Mouse (Mus musculus) splenic B cell, adult 2 months (primary cell): ENCODE results near the gene Grn.

Source experiments
- DNase-seq: peaks from one replicate; pipeline ENCODE4 v3.0.0-alpha.2; 2011; ENCODE audit warnings: low read depth, low spot score
- H3K27me3 ChIP-seq: 2 replicates; pipeline ENCODE4 v1.6.1; 2012; ENCODE audit warnings: mild to moderate bottlenecking, low read length, moderate library complexity, mixed read lengths; ENCODE audit not compliant: control insufficient read depth, poor library complexity, insufficient read depth, severe bottlenecking
- H3K36me3 ChIP-seq: 2 replicates; pipeline ENCODE4 v1.6.1; 2012; ENCODE audit warnings: mild to moderate bottlenecking, low read length, moderate library complexity, mixed read lengths; ENCODE audit not compliant: control insufficient read depth, poor library complexity, insufficient read depth, severe bottlenecking

Gene Grn

GRCm38 (mm10) chr11:102453131-102453530 lies 23.0 kb downstream of the Grn start:
- no peaks in the 10 kb centered on the region for H3K27me3 ChIP-seq
- DNase-seq = no peak

GRCm38 (mm10) chr11:102455740-102456396 lies 25.8 kb downstream of the Grn start:
- DNase-seq = peak; percentile 72
- Histone ChIP-seq H3K36me3 (no peaks in the 10 kb centered on the region), H3K27me3 (no peaks in the 10 kb centered on the region)

More at GRCm38 (mm10) chr11:102453131-102453530, 23.0 kb downstream of the Grn start:
- no peaks in the 10 kb centered on the region for H3K36me3 ChIP-seq

DNA sequence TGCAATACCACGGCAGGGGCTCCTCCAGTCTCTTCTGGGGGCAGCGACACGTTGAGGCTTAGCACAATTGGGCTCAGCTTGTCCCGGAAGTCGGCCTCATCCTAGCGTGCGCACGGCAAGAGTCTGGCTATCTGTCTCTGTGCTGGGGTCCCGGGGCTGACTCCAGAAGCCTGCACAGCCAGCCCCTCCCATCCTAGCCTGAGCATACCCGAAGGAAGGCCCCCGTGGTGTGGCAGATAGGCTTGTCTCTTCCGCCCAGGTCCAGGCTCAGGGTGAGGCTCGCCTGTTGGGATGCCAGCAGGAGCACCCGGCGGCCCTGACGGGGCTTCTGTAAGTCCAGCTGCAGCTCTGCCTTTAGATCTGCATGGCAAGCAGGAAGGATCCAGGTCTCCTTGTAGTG lies 30.4 kb downstream of the Grn start:
- DNase-seq = no peak
- Histone ChIP-seq H3K27me3 (no peaks in the 10 kb centered on the region), H3K36me3 (no peaks in the 10 kb centered on the region)

GRCm38 (mm10) chr11:102461764-102462163 lies 31.6 kb downstream of the Grn start:
- H3K36me3 ChIP-seq = no peaks in the 10 kb centered on the region
- peak; percentile 28 for DNase-seq

GRCm38 (mm10) chr11:102464901-102465300 lies 34.8 kb downstream of the Grn start:
- H3K36me3 ChIP-seq = no peaks in the 10 kb centered on the region
- no peaks in the 10 kb centered on the region for H3K27me3 ChIP-seq
- DNase-seq = no peak

More at GRCm38 (mm10) chr11:102461764-102462163, 31.6 kb downstream of the Grn start:
- H3K27me3 ChIP-seq = no peaks in the 10 kb centered on the region

DNA sequence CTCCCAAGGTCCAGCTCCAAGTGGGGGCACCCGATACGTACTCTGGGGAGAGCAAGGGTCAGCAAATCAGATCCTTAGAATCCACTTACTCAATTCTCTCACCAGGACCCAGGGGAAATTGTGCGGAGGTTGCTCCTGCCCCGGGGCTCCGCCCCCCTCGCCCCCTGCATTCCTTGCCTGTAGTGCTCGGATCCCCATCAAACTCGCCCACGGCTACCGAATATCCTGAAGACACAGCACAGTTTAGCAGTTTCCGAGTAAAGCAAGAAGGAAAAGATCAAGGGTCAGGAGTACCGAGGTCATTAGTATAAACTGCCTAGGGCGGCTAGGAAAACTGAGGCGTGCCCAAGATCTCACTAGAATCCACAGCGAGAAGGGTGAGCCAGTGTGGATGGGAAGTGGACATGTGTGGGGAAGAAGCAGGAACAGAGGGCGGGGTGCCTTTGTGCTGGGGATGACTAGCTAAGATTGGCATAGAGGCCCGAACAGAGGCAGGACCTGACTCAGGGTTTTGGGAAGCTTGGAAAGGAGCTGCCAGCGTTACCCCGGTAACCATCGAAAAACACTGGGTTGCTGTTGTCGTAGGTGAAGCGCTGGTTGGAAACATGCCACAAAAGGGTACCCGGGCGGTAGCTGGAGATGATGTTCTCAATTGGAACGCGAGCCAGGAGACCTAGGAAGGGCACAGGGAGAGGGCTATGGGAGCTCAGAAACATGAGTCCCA lies 35.8 kb downstream of the Grn start:
- DNase-seq = no peak
- Histone ChIP-seq H3K27me3 (no peaks in the 10 kb centered on the region), H3K36me3 (no peaks in the 10 kb centered on the region)

DNA sequence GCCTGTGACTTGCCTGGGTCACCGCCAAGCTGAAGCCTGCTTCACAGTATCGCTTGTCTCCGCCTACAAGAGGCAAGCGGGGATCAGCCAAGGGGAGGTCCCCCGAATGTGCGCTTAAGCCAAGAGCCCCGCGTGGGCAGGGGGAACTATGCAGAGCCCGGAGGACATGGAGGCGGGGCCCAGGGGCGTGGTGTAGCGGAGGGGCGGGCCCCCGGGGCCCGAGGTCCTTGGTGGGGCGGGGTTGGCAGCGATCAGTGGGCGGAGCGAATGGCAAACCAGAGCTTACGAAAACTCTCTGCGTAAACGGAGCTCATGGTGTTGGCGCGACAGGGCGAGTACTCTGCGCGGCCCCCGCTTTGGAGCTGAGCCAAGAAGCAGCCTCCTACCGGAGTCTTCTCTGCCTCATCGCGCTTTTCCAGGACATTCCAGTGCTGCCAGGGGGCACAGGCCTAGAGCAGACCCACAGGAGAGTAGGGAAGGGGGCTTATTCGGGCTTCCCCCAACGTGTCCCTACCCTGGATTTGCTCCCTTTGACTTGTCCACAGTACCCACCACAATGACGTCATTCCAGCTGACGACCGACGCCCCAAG lies 37.0 kb downstream of the Grn start:
- Histone ChIP-seq H3K27me3 (no peaks in the 10 kb centered on the region), H3K36me3 (no peaks in the 10 kb centered on the region)
- DNase-seq = peak; percentile 91

DNA sequence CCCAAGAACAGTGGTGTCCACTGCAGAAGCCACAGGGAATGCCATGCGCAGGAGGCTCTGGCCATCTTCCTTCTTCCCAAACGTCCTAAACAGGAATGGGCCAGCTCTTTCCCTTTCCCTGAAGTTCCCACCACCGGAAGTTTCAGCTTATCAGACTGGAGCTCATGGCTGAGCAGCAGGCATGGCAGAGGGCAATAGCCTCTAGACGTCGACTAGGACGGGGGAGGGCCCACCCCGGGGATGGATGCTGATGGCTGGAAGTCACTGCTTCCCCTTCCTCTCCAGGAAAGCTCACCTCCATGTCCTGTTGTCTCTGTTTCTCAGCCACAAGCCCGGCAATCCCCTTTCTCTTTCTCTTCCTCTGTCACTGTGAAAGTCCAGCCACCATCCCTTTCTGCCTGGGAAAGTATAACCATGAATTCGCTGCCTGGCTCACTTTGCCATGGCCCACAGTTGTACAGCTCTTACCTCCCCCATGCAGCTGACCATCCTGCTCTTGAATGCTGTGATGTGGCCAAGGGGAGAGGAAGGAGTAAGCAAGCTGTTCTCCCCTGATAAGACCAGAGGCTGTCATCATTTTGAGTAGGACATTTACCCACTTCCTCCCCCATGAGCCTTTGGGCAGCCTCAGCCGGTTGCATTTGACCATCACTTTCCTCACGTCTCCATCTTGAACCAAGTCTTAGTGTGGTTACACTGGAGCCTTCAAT lies 39.7 kb downstream of the Grn start, which contains the start of gene Itga2b:
Gene Itga2b (minus strand): TSS at position 475 of the 710 bp plus-strand sequence.
- no peak for DNase-seq
- Histone ChIP-seq H3K27me3 (no peaks in the 10 kb centered on the region), H3K36me3 (no peaks in the 10 kb centered on the region)

GRCm38 (mm10) chr11:102475027-102475426 lies 44.9 kb downstream of the Grn start:
- H3K36me3 ChIP-seq = peaks cover 6% of the 10 kb centered on the region
- H3K27me3 ChIP-seq = no peaks in the 10 kb centered on the region
- no peak for DNase-seq

GRCm38 (mm10) chr11:102478671-102479070 lies 48.6 kb downstream of the Grn start:
- DNase-seq = no peak
- H3K27me3 ChIP-seq = no peaks in the 10 kb centered on the region
- H3K36me3 ChIP-seq = peaks cover 7% of the 10 kb centered on the region

DNA sequence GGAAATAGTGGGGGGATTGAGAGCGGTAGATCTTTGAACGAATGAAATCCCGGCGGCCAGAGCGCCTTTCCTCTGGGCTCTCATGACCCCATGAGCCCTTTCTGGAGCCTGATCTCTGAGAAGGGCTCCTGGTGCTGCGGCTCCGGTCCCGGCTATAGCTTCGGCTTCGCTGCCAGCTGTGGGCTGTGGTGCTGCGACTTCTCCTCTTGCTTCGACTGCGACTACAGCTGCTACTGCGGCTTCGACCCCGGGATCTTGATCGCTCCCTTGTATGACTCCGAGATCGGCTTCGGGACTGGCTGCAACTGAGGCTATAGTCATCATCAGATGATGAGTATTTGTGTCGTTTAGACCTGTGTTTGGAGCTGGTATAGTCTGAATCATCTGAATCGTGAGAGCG lies 49.5 kb downstream of the Grn start:
- DNase-seq = no peak
- Histone ChIP-seq H3K27me3 (no peaks in the 10 kb centered on the region), H3K36me3 (peaks cover 10% of the 10 kb centered on the region)

DNA sequence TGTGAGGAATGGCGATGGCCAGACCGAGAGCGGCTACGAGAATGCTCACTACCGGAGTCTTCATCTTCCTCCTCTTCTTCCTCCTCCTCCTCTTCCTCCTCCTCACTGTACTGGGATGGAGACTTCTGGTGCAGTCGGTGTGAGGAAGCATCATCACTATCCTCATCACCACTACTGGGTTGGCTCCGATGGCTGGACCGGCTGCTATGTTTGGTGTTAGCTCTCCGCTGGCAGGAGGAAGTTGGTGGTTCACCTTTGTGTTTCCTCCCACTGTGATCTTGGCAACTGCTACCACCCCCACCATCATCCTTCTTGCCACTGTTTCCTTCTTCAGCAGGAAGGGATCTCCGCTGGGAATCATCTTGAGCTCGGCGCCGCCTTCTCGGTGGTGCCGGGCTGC lies 50.0 kb downstream of the Grn start:
- Histone ChIP-seq H3K27me3 (no peaks in the 10 kb centered on the region), H3K36me3 (peaks cover 10% of the 10 kb centered on the region)
- no peak for DNase-seq

DNA sequence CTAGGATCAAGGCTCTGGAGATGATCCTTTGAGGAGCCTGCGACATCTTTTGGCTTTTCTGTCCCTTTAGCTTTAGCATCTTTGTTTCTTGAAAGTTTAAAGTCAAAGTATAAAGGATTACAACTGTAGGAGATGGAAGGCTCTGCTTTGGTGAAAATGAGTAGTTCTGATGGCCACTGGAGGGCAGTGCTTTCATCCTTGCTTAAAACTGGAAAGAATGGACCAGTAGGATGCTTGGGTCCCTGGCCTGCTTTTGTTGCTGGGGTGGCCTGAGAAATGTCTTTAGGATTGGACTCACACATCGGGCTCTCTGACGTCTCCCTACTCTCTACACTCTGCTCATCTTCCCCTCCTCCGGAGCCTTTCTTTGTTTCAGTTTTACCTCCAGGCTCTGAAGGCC lies 50.8 kb downstream of the Grn start:
- H3K36me3 ChIP-seq = peaks cover 10% of the 10 kb centered on the region
- no peak for DNase-seq

GRCm38 (mm10) chr11:102481779-102482178 lies 51.7 kb downstream of the Grn start:
- no peak for DNase-seq
- Histone ChIP-seq H3K27me3 (no peaks in the 10 kb centered on the region), H3K36me3 (peaks cover 10% of the 10 kb centered on the region)

More for the DNA sequence above, 50.8 kb downstream of the Grn start:
- no peaks in the 10 kb centered on the region for H3K27me3 ChIP-seq
